Mouse (Mus musculus): ENCODE results near the gene Adam12. TPM values are rescaled to one million over a fixed set of nuclear protein-coding genes. Genes with fewer than 3 reads are reported as not detected.

Gene Adam12
- polyA plus RNA-seq, 1 experiment: 1.4 TPM

- 99% methylated on average over 2 of the region's 2 CpGs for WGBS
- Histone ChIP-seq H3K27me3 (ENCODE audit: control insufficient read depth, insufficient read depth, low read length) (no peaks in the 10 kb centered on the region), H3K4me3 (replicated peaks; ENCODE audit: insufficient read depth, low read depth, low read length) (no peak overlapping the region), H3K4me1 (ENCODE audit: control insufficient read depth, insufficient read depth, low read length) (no peaks in the 10 kb centered on the region), H3K27ac (ENCODE audit: insufficient read depth, low read length) (no peak overlapping the region)
- TF ChIP-seq CTCF (IDR thresholded peaks at IDR 0.05; ENCODE audit: borderline replicate concordance, insufficient read depth, low read depth, low read length) (no peak), POLR2A (IDR thresholded peaks at IDR 0.05; ENCODE audit: borderline replicate concordance, insufficient read depth, low read length) (no peak)
- no peak for DNase-seq
Measured at GRCm38 (mm10) chr7:134146821-134147220, 85.1 kb downstream of the Adam12 start.

GRCm38 (mm10) chr7:134144111-134144510 lies 87.8 kb downstream of the Adam12 start:
- no peak for DNase-seq
- H3K27me3 ChIP-seq (ENCODE audit: control insufficient read depth, insufficient read depth, low read length): no peaks in the 10 kb centered on the region
- WGBS: 88% methylated on average over 9 of the region's 9 CpGs
- TF ChIP-seq CTCF (IDR thresholded peaks at IDR 0.05; ENCODE audit: borderline replicate concordance, insufficient read depth, low read depth, low read length) (no peak), POLR2A (IDR thresholded peaks at IDR 0.05; ENCODE audit: borderline replicate concordance, insufficient read depth, low read length) (no peak)
- no peaks in the 10 kb centered on the region for H3K4me1 ChIP-seq (ENCODE audit: control insufficient read depth, insufficient read depth, low read length)
- H3K4me3 ChIP-seq (replicated peaks; ENCODE audit: insufficient read depth, low read depth, low read length): no peak overlapping the region
- H3K27ac ChIP-seq (ENCODE audit: insufficient read depth, low read length): no peak overlapping the region

DNA sequence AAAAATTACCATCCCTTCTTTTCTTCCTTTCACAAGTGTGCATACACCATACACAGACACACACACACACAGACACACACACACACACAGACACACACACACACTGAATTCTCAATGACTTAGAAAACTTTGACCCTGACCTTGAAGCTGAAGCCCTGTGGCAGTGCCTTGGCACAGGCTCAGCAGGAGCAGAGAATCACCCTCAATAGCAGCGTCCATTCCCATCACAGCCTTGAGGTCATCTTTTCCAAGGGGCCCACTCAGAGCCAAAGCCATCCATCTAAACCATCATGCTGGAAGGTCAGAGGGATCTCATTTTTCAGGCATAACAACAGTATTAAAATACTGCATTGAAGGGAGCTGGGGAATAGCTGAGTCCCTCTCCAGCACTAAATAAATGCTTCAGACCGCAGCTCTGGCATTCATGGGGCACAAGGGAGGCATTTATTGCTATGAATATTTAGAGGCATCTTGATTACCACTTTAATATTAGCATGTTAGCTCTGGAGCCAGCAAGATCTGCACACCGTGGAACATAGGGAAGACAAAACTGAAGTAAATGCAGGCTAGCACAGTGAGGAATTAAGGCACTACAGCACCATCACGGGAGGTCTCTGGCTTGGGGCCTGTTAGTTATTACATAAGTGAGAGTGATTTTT lies 92.5 kb downstream of the Adam12 start:
- no peak for DNase-seq
- Histone ChIP-seq H3K27ac (ENCODE audit: insufficient read depth, low read length) (no peak overlapping the region), H3K4me3 (replicated peaks; ENCODE audit: insufficient read depth, low read depth, low read length) (no peak overlapping the region), H3K4me1 (ENCODE audit: control insufficient read depth, insufficient read depth, low read length) (no peaks in the 10 kb centered on the region), H3K27me3 (ENCODE audit: control insufficient read depth, insufficient read depth, low read length) (no peaks in the 10 kb centered on the region)
- no peak for TF ChIP-seq POLR2A (IDR thresholded peaks at IDR 0.05; ENCODE audit: borderline replicate concordance, insufficient read depth, low read length)
- no peak for TF ChIP-seq CTCF (IDR thresholded peaks at IDR 0.05; ENCODE audit: borderline replicate concordance, insufficient read depth, low read depth, low read length)
- WGBS: 71% methylated on average over 4 of the region's 4 CpGs

DNA sequence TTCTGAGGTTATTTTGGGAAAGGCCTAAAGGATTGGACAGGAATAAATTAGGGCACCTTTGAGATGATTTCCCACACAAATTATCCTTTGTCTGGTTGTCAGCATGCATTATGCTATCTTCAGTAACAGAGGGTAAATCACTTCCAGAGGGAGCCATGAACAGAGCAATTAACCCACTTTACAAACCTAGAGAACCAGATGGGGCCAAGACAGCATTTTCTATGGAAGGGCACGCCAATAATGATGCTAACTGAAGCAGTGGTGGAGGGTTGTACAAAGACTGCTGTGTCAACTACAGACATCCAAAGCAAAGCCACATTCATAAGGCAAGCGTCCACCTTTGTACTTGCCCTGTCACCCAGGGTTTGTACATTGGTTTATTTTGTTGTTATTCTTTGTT lies 99.6 kb downstream of the Adam12 start:
- no peaks in the 10 kb centered on the region for H3K27me3 ChIP-seq (ENCODE audit: control insufficient read depth, insufficient read depth, low read length)
- H3K4me3 ChIP-seq (replicated peaks; ENCODE audit: insufficient read depth, low read depth, low read length): no peak overlapping the region
- TF ChIP-seq CTCF (IDR thresholded peaks at IDR 0.05; ENCODE audit: borderline replicate concordance, insufficient read depth, low read depth, low read length): no peak
- TF ChIP-seq POLR2A (IDR thresholded peaks at IDR 0.05; ENCODE audit: borderline replicate concordance, insufficient read depth, low read length): no peak
- H3K27ac ChIP-seq (ENCODE audit: insufficient read depth, low read length): no peak overlapping the region
- peak in 1 of 2 experiments; percentile 32 for DNase-seq
- H3K4me1 ChIP-seq (ENCODE audit: control insufficient read depth, insufficient read depth, low read length): no peaks in the 10 kb centered on the region
- WGBS: 65% methylated on average over 2 of the region's 2 CpGs

DNA sequence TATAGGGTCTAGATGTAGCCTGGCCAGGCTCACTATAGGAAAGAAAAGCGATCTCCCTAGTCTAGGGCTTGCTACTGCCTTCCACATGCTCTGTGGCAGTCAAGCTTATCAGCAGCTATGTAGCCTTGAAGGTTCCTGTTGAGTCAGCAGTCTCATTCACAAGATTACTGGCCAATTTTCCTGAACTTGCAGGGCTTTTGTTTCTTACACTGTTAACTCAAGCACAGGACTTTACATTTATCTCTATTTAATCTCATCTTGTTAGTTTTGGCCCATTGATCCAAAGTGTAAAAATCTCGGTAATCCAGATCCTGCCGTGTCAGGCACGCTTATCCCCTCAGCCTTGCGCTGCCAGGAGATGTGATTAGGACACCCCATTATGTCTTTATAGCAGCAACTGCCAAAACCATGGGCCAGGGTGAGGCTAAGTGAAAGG lies 103.8 kb downstream of the Adam12 start:
- H3K4me3 ChIP-seq (replicated peaks; ENCODE audit: insufficient read depth, low read depth, low read length): no peak overlapping the region
- DNase-seq: no peak
- H3K27me3 ChIP-seq (ENCODE audit: control insufficient read depth, insufficient read depth, low read length): no peaks in the 10 kb centered on the region
- H3K27ac ChIP-seq (ENCODE audit: insufficient read depth, low read length): no peak overlapping the region
- WGBS: 67% methylated on average over 5 of the region's 5 CpGs
- no peak for TF ChIP-seq CTCF (IDR thresholded peaks at IDR 0.05; ENCODE audit: borderline replicate concordance, insufficient read depth, low read depth, low read length)
- TF ChIP-seq POLR2A (IDR thresholded peaks at IDR 0.05; ENCODE audit: borderline replicate concordance, insufficient read depth, low read length): no peak
- H3K4me1 ChIP-seq (ENCODE audit: control insufficient read depth, insufficient read depth, low read length): no peaks in the 10 kb centered on the region

DNA sequence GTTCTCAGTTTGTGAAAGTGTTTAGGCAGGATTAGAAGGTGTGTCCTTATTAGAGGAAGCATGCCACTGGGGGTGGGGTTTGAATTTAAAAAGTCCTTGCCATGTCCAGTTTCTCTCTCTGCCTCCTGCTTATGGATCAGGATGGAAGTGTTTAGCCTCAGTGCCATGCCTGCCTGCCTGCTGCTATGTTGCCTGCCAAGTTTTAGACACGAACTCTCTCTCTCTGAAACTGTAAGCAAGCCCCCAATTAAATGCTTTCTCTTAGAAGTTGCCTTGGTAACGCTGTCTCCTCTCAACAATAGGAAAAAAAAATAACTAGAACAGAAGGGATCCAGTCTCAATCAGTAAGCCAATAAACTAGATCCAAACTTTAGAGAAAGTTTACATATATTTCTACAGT lies 110.5 kb downstream of the Adam12 start:
- WGBS: 17% methylated on average over 2 of the region's 2 CpGs
- TF ChIP-seq CTCF (IDR thresholded peaks at IDR 0.05; ENCODE audit: borderline replicate concordance, insufficient read depth, low read depth, low read length) (no peak), POLR2A (IDR thresholded peaks at IDR 0.05; ENCODE audit: borderline replicate concordance, insufficient read depth, low read length) (no peak)
- Histone ChIP-seq H3K4me3 (replicated peaks; ENCODE audit: insufficient read depth, low read depth, low read length) (no peak overlapping the region), H3K4me1 (ENCODE audit: control insufficient read depth, insufficient read depth, low read length) (no peaks in the 10 kb centered on the region), H3K27me3 (ENCODE audit: control insufficient read depth, insufficient read depth, low read length) (no peaks in the 10 kb centered on the region), H3K27ac (ENCODE audit: insufficient read depth, low read length) (no peak overlapping the region)
- DNase-seq: no peak

DNA sequence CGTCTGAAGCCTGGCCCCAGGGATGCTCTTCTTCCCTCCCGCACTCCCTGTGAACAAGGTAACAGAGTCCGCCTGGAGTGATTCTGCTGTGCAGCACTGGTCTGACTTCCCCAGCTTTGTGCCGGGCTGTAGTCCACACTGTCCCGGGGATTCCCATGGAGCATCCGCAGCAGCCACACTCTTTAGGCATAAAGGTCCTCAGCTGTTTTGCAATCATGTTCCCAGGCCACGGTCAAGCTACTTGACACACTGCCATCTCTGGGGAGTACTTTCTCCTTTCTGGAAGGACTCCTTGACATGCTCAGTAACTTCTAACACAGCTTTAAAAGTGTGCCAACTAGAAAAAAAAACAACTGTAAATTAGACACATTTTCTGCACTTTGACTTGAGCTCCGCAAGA lies 116.5 kb downstream of the Adam12 start:
- DNase-seq: no peak
- Histone ChIP-seq H3K27me3 (ENCODE audit: control insufficient read depth, insufficient read depth, low read length) (no peaks in the 10 kb centered on the region), H3K4me1 (ENCODE audit: control insufficient read depth, insufficient read depth, low read length) (no peaks in the 10 kb centered on the region), H3K27ac (ENCODE audit: insufficient read depth, low read length) (no peak overlapping the region), H3K4me3 (replicated peaks; ENCODE audit: insufficient read depth, low read depth, low read length) (no peak overlapping the region)
- WGBS: 53% methylated on average over 8 of the region's 8 CpGs
- TF ChIP-seq CTCF (IDR thresholded peaks at IDR 0.05; ENCODE audit: borderline replicate concordance, insufficient read depth, low read depth, low read length): no peak

DNA sequence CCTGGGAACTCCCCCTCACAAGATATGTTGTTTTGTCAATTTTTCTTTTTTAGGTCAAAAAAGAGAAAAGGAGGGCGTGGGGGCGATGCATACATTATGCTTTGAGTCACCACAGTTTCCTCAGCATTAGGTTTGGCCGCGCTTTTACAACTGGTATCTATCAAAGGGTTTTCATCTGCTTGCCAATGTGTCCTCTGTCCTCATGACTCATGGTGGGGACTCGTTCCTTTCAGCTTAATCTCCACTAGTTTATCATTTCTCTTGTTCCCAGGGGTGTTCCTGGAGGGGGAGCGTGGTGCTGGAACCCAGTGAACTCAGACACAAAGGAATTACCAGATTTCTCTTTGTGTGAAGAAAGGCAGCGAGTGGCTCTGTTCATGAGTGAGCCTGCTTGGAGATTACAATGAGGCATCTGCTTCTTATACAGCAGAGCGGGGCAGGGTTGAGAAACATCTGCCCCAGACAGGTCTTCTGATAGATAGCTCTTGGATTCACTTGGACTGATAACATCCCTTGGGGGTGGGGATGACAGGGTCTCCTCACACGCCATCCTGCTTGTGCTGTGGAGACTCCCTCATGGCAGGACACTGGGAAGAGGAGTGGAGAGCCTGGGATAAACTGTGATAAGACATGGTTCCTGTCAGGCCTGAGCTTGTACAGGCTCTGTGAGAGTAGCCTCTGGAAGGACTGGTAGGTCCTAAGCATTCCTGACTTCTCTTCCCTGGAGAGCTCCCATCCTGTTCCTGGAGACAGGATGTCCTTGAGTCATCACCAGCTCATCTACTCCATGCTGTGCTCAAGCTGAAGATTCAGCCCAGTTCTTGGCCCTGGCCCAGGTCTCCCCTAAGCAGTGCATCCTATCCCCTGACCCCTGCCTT lies 117.4 kb downstream of the Adam12 start:
- Histone ChIP-seq H3K4me3 (replicated peaks; ENCODE audit: insufficient read depth, low read depth, low read length) (no peak overlapping the region), H3K4me1 (ENCODE audit: control insufficient read depth, insufficient read depth, low read length) (no peaks in the 10 kb centered on the region; the same call in 1 of the 2 replicates), H3K27ac (ENCODE audit: insufficient read depth, low read length) (no peak overlapping the region), H3K27me3 (ENCODE audit: control insufficient read depth, insufficient read depth, low read length) (no peaks in the 10 kb centered on the region)
- WGBS: 92% methylated on average over 9 of the region's 9 CpGs
- TF ChIP-seq CTCF (IDR thresholded peaks at IDR 0.05; ENCODE audit: borderline replicate concordance, insufficient read depth, low read depth, low read length): no peak
- TF ChIP-seq POLR2A (IDR thresholded peaks at IDR 0.05; ENCODE audit: borderline replicate concordance, insufficient read depth, low read length): no peak
- no peak for DNase-seq

Measured in cerebellum, adult 2 months (tissue).